Mouse (Mus musculus) spleen, adult 2 months (tissue): ENCODE results near the gene Spata5.

Experiments used
- CTCF ChIP-seq: fragments of 200-500 bp; IDR thresholded peaks from 2 replicates; pipeline ENCODE4 v1.5.1; 2011; ENCODE audit warnings: mild to moderate bottlenecking, inconsistent platforms; ENCODE audit not compliant: insufficient read depth, insufficient read length, insufficient replicate concordance; ENCODE audit errors: extremely low read depth
- POLR2A ChIP-seq: fragments of 200-500 bp; IDR thresholded peaks from 2 replicates; pipeline ENCODE4 v1.6.1; 2011; ENCODE audit warnings: low read depth, low read length, inconsistent platforms

DNA sequence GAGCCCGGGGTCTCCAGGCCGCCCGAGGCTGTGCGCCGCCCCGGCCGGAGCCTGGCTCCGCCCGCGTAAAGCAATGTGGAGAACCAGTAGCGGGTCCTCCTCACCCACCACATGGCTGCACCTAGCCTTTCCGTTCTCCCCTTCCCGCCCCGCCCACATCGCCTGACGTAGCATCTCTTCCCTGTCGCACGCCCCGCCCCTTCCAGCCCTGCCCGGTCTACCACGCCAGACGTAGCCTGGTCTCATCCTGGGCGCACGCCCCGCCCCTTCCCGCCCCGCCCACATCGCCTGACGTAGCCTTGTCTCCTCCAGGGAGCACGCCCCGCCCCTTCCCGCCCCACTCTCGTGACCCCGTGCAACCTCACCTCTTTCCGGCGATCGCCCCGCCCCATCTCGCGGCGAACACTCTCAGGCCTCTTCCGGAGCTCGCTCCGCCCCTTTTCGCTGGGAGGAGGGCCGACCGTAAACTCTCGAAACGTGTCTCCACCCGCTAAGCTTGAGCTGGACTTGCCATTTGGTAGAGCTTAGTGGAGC lies at the start of gene Spata5:
- peak; percentile 84 for TF ChIP-seq POLR2A
- TF ChIP-seq CTCF, result no peak
